Mouse (Mus musculus) natural killer cell, adult 2 months (primary cell): ENCODE data around the gene Dock7.
"Not testable (repeated sequence)": the region's sequence is repeated elsewhere in the genome, so short reads cannot be mapped to it uniquely, and the experiment has no call there.

Experiments used
- DNase-seq, 2 experiments: peaks; one replicate each; pipeline ENCODE4 v3.0.0; 2022; ENCODE audit warnings: low spot score in 2 of 2

Dock7 gene

GRCm38 (mm10) chr4:99006319-99006718 lies 114.4 kb downstream of the Dock7 start:
- no peak for DNase-seq

DNA sequence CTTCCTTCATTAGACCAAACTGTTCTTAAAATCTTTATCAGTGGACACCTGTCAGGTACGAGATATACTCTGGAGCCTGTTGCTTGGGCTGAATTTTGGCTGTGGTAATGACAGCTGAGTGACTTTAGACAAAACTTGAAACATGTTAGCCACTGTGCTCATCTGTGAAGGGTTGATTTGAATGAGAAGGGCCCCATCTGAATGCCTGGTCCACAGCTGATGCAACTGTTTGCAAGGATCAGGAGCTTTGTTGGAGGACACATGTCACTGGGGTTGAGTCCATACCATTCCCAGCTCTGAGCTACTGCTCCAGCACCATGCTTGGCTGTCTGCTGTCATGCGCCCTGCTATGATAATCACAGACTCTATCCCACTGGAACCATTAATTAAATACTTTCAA lies 115.1 kb downstream of the Dock7 start:
- no peak for DNase-seq

DNA sequence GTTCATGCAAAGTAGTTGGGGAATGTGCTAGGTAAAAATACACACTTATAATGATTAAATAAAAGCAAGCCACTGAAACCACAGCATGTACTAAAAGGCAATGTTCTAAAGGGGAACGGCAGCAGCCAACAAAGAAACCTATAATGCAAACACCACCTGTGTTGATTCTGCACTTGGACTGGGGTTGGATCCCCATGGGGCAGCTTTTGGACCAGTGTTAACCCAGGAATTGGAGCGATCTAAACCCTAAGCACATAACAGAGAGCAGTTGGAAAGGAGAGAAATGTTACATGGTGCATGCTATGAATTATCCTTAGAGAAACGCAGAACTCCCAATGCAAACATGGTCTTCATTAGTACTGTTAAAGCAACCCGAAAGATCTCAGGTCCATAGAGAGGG lies 127.2 kb downstream of the Dock7 start:
- DNase-seq: no peak

DNA sequence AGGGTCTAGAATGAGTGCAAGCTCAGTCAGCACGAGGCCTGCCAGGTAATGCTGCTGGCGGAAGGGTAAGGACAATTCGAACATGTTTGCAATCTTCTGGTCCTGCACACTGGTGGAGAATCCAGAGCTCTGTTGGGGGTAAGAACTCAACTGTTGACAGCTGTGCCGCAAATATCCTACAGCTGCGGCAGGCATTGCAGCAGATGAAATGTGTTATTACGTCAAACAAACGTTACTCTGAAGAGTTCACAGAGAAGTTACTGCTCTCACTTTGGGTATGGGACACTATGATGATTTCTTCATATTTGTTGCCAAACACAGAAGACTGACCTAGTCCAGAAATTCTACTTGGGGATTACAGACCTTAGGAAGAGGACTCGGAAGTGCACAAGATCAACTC lies 136.0 kb downstream of the Dock7 start:
- no peak for DNase-seq

DNA sequence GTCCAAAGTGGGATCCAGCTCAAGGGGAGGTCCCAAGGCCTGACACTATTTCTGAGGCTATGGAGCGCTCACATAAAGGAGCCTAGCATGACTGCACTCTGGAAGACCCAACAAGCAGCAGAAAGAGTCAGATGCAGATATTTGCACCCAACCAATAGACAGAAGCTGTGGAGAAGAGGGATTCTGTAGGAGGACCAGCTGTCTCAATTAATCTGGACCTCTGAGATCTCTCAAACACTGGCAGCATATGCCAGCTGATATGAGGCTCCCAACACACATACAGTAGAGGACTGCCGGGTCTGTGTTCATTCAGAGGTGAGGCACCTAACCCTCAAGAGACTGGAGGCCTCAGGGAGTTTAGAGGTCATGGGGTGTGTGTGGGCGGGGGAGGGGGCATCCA lies 140.7 kb downstream of the Dock7 start:
- DNase-seq: not testable (repeated sequence)

DNA sequence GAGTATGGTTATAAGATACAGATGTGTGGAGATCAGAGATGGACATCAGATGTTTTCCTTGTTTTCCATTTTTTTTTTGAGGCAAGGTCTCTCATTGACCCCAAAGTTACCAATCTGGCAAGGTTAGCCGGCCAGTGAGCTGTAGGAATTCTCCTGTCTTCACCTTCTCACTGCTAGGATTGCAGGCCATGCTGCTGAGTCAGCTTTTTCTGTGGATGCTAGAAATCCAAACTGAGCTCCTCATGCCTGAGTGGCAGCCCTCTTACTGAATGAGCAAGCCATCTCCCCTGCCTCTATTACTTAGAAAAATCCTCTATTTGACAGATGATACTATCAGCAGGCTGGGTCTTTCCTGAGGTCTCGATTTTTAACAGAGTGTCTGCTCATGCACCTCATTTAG lies 142.0 kb downstream of the Dock7 start:
- DNase-seq: no peak

DNA sequence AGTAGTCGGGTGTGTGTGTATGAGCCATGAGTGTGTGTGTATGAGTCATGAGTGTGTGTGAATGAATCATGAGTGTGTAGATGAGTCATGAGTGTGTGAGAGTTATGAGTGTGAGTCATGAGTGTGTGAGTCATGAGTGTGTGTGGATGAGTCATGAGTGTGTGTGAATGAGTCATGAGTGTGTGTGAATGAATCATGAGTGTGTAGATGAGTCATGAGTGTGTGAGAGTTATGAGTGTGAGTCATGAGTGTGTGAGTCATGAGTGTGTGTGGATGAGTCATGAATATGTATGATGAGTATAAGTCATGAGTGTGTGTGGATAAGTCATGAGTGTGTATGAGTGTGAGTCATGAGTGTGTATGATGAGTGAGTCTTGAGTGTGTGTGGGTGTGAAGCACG lies 142.4 kb downstream of the Dock7 start:
- not testable (repeated sequence) for DNase-seq

DNA sequence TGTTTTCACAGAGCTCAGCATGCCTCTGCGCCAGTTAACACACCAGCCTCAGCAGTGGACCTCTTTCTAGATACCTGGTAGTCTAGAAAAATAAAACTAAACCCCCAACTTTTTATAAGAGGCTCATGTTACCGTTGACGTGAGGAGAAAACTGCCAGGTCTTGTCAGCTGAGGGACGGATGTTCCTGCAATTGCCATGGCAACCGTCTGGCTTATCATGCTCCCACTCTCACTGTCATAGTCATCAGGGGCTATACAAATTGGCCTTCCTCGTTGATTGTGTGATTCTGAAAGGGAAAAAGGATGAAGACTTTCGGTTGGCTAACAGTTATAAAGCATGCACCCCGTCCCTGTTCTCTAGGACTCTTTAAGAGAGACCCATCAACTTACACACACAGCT lies 145.0 kb downstream of the Dock7 start:
- no peak for DNase-seq

DNA sequence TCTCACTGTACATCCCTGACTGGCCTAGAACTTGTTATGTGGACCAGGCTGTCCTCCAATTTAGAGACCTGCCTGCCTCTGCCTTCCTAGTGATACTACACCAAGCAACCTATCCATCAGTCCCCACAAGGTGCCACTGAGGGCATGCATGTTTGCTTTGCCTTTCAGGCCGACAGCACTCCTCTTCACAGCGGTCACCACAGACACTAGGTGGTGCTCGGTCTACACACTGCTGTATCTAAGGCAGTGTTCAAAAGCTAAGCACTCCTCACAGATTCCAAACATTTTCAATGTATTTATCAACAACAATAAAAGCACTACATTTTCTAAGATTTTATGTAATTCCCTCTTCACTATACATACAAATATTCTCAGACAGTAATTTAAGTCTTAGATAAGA lies 150.8 kb downstream of the Dock7 start:
- DNase-seq: no peak

DNA sequence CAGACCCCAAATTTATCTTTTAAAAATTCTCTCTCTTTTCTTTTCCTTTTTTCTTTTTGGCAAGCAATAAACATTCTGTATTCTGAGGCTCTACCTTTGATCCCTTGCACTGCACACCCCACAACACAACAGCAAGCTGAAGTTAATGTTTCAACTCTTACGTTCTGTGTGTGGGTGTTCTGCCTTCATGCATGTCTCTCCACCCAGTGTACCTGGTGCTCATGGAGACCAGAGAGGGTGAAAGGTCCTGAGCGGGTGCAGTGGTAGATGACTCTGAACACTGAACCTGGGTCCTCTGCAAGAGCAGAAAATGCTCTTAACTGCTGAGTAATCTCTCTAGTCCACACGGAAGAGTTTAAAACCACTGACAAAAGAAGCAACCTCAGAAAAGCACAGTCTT lies 160.5 kb downstream of the Dock7 start:
- DNase-seq: no peak

GRCm38 (mm10) chr4:98955986-98956385 lies 164.7 kb downstream of the Dock7 start:
- DNase-seq: no peak

DNA sequence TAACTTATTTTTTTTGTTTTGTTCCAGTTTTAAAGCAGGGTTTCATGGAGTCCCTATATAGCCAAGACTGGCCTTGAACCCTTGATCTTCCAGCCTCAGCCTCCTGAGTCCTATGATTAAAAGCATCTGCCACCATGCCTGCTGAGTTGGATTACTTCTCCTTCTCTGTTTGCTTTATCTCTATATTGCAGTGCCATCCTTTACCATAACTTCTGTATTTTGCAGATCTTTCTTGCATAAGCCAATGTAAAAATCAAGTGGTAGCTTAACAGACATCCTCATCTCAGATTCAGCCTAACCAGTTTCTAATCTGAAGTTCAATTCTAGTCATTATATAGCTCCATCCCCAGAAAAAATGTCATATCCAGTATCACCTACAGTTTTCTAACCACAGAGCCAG lies 170.2 kb downstream of the Dock7 start:
- DNase-seq: no peak

DNA sequence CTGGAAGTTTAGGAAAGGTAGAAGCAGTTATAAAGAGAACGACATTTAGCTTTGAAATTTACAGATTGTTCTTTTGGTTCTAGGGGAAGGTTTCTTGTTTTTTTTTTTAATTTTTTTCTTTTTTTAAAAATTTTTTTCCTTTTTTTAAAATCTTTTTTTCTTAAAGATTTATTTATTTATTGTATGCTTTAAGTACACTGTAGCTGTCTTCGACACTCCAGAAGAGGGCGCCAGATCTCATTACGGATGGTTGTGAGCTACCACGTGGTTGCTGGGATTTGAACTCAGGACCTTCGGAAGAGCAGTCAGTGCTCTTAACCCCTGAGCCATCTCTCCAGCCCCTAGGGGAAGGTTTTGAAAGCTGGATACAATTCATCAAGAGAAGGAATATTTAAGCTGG lies 182.5 kb downstream of the Dock7 start:
- DNase-seq: not testable (repeated sequence)

DNA sequence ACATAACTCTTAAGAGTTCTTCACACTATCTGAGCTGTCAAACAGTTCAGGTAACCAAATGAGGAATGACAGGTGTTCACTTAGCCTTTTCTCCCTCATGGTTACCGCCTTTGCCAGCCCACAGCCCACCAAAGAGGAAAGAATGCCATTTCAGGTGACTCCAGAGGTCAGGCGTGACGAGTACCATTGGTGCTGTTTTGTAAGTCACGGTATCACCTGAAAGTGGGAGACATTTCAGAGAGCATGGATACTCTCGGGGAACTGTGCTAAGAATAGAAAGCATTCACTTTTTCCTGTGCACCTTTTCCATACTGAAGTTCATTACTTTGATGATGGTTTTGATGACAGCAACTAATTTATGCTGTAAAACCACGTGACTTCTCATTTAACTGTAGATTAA lies 184.7 kb downstream of the Dock7 start:
- no peak for DNase-seq

DNA sequence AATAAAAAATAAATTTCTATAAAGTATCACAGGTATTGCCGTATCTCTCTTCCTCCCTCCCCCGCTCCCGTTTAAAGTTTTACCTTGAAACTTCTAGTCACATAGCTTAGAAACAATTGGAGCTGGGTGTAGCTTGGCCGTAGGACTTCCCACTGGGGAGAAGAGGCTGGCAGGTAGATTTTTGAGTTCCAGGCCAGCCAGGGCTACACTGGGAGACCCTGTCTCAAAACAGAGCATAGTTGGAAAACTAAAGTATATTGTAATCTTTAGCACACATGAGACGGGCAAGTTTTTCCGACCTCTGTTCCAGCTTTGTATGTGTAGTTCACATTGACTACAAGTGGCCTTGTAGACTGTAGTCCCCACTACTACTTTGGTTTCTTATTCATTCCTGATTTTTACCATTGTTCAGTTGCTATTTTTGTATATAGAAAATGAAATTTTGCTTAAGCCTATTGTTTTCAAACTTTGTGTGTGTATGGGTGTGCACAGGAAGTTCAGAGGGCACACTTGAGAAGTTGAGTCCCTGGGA lies 195.4 kb downstream of the Dock7 start:
- DNase-seq: no peak

DNA sequence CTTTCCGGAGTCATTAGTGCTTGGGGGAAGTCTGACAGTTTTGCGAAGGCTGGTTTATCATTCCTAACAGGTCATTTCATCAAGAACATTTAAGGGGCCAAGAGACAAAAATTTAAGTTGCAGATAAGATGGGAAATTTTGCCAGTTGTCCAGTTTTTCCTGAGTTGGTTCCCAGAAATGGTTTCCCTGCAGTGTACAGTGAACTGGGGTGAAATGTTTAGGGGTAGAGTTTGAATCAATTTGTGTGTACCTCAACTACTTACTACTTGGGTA lies 195.9 kb downstream of the Dock7 start:
- DNase-seq: no peak

- DNase-seq: peak in 1 of 2 experiments; percentile 5
Observed at GRCm38 (mm10) chr4:98924071-98924905, 196.4 kb downstream of the Dock7 start.

- DNase-seq: no peak
Observed at GRCm38 (mm10) chr4:98923568-98924070, 197.1 kb downstream of the Dock7 start, which contains the start of gene Usp1. Gene Usp1, plus strand, starts transcription at chr4:98923810.

GRCm38 (mm10) chr4:98922643-98923567 lies 197.8 kb downstream of the Dock7 start:
- peak; percentile 97 to 98 for DNase-seq

DNA sequence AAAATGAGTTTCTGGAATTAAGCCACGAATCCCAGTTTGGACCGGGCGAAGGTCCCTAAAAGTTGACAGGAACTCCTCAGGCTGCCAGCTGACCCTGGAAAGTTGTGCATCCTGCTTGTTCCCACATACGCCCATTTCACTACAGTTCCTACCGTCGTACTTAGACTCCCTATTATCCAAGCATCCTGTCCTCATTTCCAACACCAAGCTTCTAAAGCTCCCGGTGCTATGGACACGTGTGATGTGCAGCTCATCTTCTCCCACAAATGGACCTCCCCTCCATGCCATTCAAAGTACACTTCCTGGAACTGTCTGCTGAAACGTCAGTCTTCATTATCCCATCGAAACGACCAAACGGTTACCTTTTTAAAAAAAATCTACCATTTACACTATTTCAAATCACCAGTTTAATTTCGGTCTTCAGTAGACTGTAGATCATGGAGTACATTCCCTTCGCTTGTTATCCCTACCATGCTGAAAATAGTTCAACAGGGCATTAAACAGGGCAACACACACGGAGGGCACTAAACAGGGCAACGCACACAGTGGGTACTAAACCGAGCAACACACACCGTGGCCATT lies 198.6 kb downstream of the Dock7 start:
- no peak for DNase-seq

- DNase-seq: no peak
Observed at GRCm38 (mm10) chr4:98920896-98921295, 199.8 kb downstream of the Dock7 start.

GRCm38 (mm10) chr4:98918204-98918603 lies 202.5 kb downstream of the Dock7 start:
- no peak for DNase-seq
